Mouse (Mus musculus): ENCODE data around the gene Ubtd2. TPM values are rescaled to one million over a fixed set of nuclear protein-coding genes. Genes with fewer than 3 reads are reported as not detected.

Ubtd2 gene
- polyA plus RNA-seq, 1 experiment from 2014 or later: 61.5 TPM

DNA sequence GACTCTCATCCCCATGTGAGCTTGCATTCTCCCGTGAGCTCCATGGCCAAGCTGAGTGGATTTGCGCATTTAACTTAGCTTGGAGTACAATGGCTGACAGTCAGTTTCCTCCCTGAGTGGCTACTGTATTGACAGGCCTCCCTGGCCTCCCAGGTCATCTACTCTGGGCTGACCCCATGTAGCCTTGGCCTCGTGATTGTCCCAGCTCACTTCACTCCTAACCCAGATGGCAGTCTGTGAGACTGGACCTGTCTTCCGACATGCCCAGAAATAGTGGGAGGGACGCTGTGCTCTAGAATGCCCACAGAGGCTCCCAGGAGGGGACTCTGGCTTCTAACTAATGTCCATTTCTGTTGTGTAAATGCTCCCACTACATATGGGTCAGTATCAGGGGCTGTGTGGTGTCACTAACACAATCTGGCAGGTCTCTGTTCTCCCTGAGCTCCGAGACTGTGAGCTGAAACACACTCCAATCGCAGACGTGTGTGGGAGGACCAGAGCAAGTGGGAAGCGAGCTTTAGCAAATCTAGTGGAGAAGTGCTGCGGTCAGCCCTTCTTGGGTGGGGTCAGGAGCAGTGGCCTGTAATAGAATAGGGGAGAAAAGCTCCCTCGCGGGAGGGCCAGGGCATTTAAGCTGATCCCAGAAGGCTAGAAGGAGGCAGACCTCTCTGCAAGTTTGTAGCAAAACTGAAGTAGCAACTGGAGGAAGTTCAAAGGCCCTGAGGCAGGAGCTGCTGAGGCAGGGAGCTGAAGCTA, 105.0 kb downstream of the Ubtd2 start:
- H3K9me3 ChIP-seq (ENCODE audit: control insufficient read depth, low read length): no peaks in the 10 kb centered on the region

DNA sequence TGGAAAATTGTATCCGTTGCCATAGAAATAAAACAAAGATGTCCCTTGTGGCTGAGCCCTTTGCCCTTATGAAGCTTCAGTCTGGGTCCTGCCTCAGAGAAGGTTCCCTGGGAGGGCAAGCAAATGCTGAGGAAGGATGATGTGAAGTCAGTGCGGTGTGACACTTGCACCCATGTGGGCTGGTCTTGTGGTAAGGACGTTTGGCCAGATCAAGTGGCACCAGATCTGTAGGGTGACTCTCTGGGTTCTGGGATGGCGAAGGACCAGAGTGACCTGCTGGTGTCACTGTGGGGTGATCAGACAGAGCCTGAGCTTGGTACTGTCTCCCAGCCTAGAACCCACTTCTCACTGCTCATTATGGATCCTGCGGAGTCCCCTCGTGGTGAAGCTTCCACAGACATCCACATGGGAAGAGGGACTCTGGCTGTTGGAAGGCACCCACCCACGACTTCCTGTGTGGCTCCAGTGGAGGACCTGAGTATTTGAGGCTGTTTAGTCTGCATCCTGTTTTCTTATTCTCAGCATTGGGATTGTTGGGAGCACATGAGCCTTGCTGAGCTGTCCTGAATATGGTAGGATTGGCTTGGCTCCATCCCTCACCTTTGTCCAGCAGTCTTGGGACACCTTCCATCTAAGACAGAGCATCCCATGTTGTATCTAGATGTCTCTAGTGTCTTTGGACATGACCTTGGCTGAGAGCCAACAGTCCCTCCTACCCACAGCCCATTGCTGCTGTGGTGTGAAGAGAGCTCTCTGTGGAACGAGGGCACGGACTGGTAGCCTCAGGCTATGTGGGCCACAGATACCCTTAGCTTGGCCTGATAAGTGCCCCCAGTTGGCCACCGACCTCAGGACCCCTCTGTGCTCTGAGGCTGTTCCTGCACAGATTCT, 106.5 kb downstream of the Ubtd2 start:
- no peak overlapping the region for H3K27ac ChIP-seq (ENCODE audit: low read depth, low read length)
- no peak for ATAC-seq (ENCODE audit: low FRiP score, low TSS enrichment)
- no peak overlapping the region for H3K4me3 ChIP-seq (ENCODE audit: low read length)
- no peaks in the 10 kb centered on the region for H3K9me3 ChIP-seq (ENCODE audit: control insufficient read depth, low read length)
- no peaks in the 10 kb centered on the region for H3K36me3 ChIP-seq (ENCODE audit: control insufficient read depth, insufficient read depth, low read length)
- 78% methylated on average over 10 of the region's 10 CpGs for WGBS
- H3K4me1 ChIP-seq (ENCODE audit: control insufficient read depth, insufficient read depth, low read length): 0 out of 2 replicates have a peak, but pooled peaks cover 16% of the 10 kb centered on the region
- no peak overlapping the region for H3K9ac ChIP-seq (ENCODE audit: low read depth, low read length)
- H3K27me3 ChIP-seq (ENCODE audit: control insufficient read depth, insufficient read depth, low read length): no peaks in the 10 kb centered on the region
- H3K4me2 ChIP-seq (replicated peaks; ENCODE audit: low read depth, low read length): no peak overlapping the region

More for the DNA sequence above, 105.0 kb downstream of the Ubtd2 start:
- Histone ChIP-seq H3K36me3 (ENCODE audit: control insufficient read depth, insufficient read depth, low read length) (no peaks in the 10 kb centered on the region), H3K4me2 (replicated peaks; ENCODE audit: low read depth, low read length) (no peak overlapping the region), H3K4me3 (ENCODE audit: low read length) (no peak overlapping the region), H3K4me1 (ENCODE audit: control insufficient read depth, insufficient read depth, low read length) (0 out of 2 replicates have a peak, but pooled peaks cover 16% of the 10 kb centered on the region), H3K9ac (ENCODE audit: low read depth, low read length) (no peak overlapping the region), H3K27ac (ENCODE audit: low read depth, low read length) (no peak overlapping the region), H3K27me3 (ENCODE audit: control insufficient read depth, insufficient read depth, low read length) (no peaks in the 10 kb centered on the region)
- no peak for ATAC-seq (ENCODE audit: low FRiP score, low TSS enrichment)
- WGBS: 60% methylated on average over 12 of the region's 12 CpGs

DNA sequence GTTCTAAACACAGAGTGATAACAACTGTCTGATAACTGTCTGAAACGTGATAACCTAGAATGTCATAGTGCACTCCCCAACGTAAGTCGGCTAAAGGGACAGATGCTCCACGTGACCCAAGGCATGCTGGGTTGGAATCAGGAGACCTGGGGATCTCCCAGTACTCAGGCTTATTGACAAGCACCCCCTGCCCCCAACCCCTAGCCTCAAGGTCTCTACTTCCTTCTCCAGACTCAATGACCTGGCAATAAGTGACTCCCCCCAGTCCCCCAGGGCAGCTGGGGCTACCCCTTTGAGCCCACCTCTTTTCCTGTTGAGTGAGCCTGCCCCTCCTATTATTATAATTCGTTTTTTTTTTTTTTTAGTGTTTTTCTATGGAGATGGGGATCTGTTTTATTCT, 107.5 kb downstream of the Ubtd2 start:
- Histone ChIP-seq H3K4me3 (ENCODE audit: low read length) (no peak overlapping the region), H3K36me3 (ENCODE audit: control insufficient read depth, insufficient read depth, low read length) (no peaks in the 10 kb centered on the region), H3K9me3 (ENCODE audit: control insufficient read depth, low read length) (no peaks in the 10 kb centered on the region), H3K9ac (ENCODE audit: low read depth, low read length) (no peak overlapping the region), H3K27ac (ENCODE audit: low read depth, low read length) (no peak overlapping the region), H3K27me3 (ENCODE audit: control insufficient read depth, insufficient read depth, low read length) (no peaks in the 10 kb centered on the region), H3K4me1 (ENCODE audit: control insufficient read depth, insufficient read depth, low read length) (0 out of 2 replicates have a peak, but pooled peaks cover 16% of the 10 kb centered on the region), H3K4me2 (replicated peaks; ENCODE audit: low read depth, low read length) (no peak overlapping the region)
- 69% methylated on average over 5 of the region's 5 CpGs for WGBS
- ATAC-seq (ENCODE audit: low FRiP score, low TSS enrichment): no peak

DNA sequence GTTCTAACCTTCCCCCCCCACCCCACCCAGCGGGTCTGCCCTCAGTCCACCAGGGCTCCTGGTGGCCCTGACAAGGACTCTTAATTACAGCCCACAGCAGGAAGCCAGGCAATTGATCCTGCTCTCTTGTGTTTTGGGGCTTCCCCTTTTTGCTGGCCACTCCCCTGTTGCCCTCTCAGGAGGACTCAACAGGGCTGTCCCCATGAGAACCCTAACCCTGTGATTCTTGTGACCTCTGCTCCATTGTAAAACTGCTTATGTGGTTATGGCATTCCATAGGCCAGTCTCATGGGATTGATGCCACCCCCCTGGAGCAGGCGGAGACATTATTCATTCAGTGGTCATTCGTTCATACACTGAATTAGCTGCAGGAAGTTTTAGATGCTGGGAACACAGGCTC, 108.5 kb downstream of the Ubtd2 start:
- WGBS: 48% methylated on average over 3 of the region's 3 CpGs
- H3K4me1 ChIP-seq (ENCODE audit: control insufficient read depth, insufficient read depth, low read length): 0 out of 2 replicates have a peak, but pooled peaks cover 16% of the 10 kb centered on the region
- no peaks in the 10 kb centered on the region for H3K9me3 ChIP-seq (ENCODE audit: control insufficient read depth, low read length)
- no peak overlapping the region for H3K9ac ChIP-seq (ENCODE audit: low read depth, low read length)
- H3K36me3 ChIP-seq (ENCODE audit: control insufficient read depth, insufficient read depth, low read length): no peaks in the 10 kb centered on the region
- H3K27me3 ChIP-seq (ENCODE audit: control insufficient read depth, insufficient read depth, low read length): no peaks in the 10 kb centered on the region
- H3K27ac ChIP-seq (ENCODE audit: low read depth, low read length): no peak overlapping the region
- H3K4me2 ChIP-seq (replicated peaks; ENCODE audit: low read depth, low read length): no peak overlapping the region
- no peak overlapping the region for H3K4me3 ChIP-seq (ENCODE audit: low read length)
- no peak for ATAC-seq (ENCODE audit: low FRiP score, low TSS enrichment)

DNA sequence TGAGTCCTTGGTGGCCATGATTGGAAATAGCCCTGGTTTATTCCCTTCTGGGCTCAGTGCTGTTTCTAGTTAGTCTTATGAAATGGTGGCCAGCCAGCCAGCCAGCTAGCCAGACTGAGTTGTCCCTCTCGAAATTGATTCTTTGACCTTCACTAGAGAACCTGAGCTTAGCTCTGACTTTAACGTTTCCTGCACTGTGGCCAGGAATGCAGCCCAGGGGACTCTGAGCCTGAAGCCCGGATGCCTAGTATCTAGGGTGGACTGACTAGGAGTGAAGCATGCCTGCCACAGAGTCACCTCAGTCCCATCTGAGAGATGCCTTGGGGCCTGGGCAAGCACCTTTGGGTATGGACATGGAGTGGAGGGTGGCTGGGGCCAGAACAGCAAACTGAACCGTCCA, 109.5 kb downstream of the Ubtd2 start:
- no peak for ATAC-seq (ENCODE audit: low FRiP score, low TSS enrichment)
- Histone ChIP-seq H3K4me3 (ENCODE audit: low read length) (no peak overlapping the region), H3K4me2 (replicated peaks; ENCODE audit: low read depth, low read length) (no peak overlapping the region), H3K4me1 (ENCODE audit: control insufficient read depth, insufficient read depth, low read length) (0 out of 2 replicates have a peak, but pooled peaks cover 16% of the 10 kb centered on the region), H3K27ac (ENCODE audit: low read depth, low read length) (no peak overlapping the region), H3K36me3 (ENCODE audit: control insufficient read depth, insufficient read depth, low read length) (no peaks in the 10 kb centered on the region), H3K9me3 (ENCODE audit: control insufficient read depth, low read length) (no peaks in the 10 kb centered on the region), H3K27me3 (ENCODE audit: control insufficient read depth, insufficient read depth, low read length) (no peaks in the 10 kb centered on the region), H3K9ac (ENCODE audit: low read depth, low read length) (no peak overlapping the region)
- WGBS: 43% methylated on average over 4 of the region's 4 CpGs

DNA sequence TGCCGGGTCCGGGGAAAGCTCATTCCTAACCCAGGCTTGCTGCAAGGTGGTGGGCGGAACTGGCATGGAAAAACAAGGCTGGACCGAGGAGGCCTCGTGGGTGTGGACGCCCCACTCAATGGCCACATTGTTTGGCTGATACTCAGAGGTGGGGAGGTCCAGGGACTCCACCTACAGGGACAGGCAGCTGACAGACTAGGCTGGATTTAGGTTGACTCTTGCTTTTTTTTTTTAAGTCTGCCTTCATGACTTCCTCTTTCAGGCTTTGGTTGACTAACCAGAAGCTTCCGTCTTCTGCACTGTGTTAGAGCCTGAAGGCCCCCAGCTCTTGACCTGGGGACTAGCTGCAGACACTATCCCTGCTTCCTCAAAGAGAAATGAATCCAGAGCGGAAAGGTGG, 109.9 kb downstream of the Ubtd2 start:
- Histone ChIP-seq H3K27me3 (ENCODE audit: control insufficient read depth, insufficient read depth, low read length) (no peaks in the 10 kb centered on the region), H3K27ac (ENCODE audit: low read depth, low read length) (no peak overlapping the region), H3K4me3 (ENCODE audit: low read length) (no peak overlapping the region), H3K9me3 (ENCODE audit: control insufficient read depth, low read length) (no peaks in the 10 kb centered on the region), H3K9ac (ENCODE audit: low read depth, low read length) (no peak overlapping the region), H3K36me3 (ENCODE audit: control insufficient read depth, insufficient read depth, low read length) (no peaks in the 10 kb centered on the region), H3K4me1 (ENCODE audit: control insufficient read depth, insufficient read depth, low read length) (0 out of 2 replicates have a peak, but pooled peaks cover 16% of the 10 kb centered on the region), H3K4me2 (replicated peaks; ENCODE audit: low read depth, low read length) (no peak overlapping the region)
- WGBS: 43% methylated on average over 8 of the region's 8 CpGs
- ATAC-seq (ENCODE audit: low FRiP score, low TSS enrichment): no peak

DNA sequence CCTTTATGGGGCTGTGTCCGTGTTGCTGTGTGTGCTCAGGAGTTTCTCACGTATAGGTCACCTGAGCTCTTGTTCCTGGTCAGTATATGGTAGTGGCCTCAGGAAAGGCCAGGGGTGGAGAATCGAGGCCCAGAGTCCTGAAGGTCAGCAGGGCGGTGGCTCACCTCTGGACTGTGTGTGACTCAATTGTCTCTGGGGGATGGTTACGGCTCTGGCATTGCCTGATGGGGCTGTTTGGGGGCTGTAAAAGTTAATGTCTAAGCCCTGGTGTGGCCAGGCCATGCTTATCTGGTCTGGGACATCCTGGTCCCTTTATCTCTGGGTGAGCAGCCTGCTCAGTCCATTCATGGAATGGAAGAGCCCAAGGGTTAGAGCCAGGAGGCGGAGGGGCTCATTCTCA, 111.0 kb downstream of the Ubtd2 start:
- no peak overlapping the region for H3K27ac ChIP-seq (ENCODE audit: low read depth, low read length)
- no peaks in the 10 kb centered on the region for H3K36me3 ChIP-seq (ENCODE audit: control insufficient read depth, insufficient read depth, low read length)
- no peaks in the 10 kb centered on the region for H3K27me3 ChIP-seq (ENCODE audit: control insufficient read depth, insufficient read depth, low read length)
- no peak for ATAC-seq (ENCODE audit: low FRiP score, low TSS enrichment)
- H3K4me3 ChIP-seq (ENCODE audit: low read length): no peak overlapping the region
- no peaks in the 10 kb centered on the region for H3K9me3 ChIP-seq (ENCODE audit: control insufficient read depth, low read length)
- H3K4me2 ChIP-seq (replicated peaks; ENCODE audit: low read depth, low read length): no peak overlapping the region
- H3K4me1 ChIP-seq (ENCODE audit: control insufficient read depth, insufficient read depth, low read length): 0 out of 2 replicates have a peak, but pooled peaks cover 16% of the 10 kb centered on the region
- no peak overlapping the region for H3K9ac ChIP-seq (ENCODE audit: low read depth, low read length)
- WGBS: 76% methylated on average over 6 of the region's 6 CpGs

Data from kidney, embryonic 14.5 days (tissue).